Mouse (Mus musculus): ENCODE measurements around the gene Taar6.

DNA sequence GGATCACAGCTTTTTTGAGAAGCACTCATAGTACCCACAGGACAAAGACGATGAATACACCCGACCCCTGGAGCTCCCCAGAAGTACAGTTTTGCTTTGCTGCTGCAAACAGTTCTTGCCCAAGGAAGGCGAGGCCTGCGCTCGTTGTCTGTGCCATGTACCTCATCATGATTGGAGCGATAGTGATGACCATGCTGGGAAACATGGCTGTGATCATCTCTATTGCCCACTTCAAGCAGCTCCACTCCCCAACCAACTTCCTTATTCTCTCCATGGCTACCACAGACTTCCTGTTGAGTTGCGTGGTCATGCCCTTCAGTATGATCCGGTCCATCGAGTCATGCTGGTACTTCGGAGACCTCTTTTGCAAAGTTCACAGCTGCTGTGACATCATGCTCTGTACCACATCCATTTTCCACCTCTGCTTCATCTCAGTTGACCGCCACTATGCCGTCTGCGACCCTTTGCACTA is 25.0 kb downstream of the Taar6 start, which contains the start of gene Taar4:
- TF ChIP-seq POLR2A (IDR thresholded peaks at IDR 0.05; ENCODE audit: low read depth, low read length) (no peak), CTCF (IDR thresholded peaks at IDR 0.05; ENCODE audit: borderline replicate concordance, insufficient read depth, low read length) (no peak)
